Mouse (Mus musculus) heart, postnatal 36 days (tissue): ENCODE measurements around the gene Hoxc13. TPM values are rescaled to one million over a fixed set of nuclear protein-coding genes. Genes with fewer than 3 reads are reported as not detected.

Experiments used
- DNase-seq, 2 experiments: peaks; one replicate each; pipeline ENCODE4 v3.0.0; 2021 to 2022
- intact Hi-C: fragments of 180-260 bp; cut with DNase I; formaldehyde crosslinking; loops from one replicate; pipeline ENCODE4 v1.15.1; 2025
- total RNA-seq, 2 experiments: library from RNA; stranded (reverse); gene quantifications; 2 replicates each; pipeline ENCODE4 v1.2.3; 2021

The Hoxc13 gene
- total RNA-seq, 2 experiments from 2014 or later, result not detected

DNA sequence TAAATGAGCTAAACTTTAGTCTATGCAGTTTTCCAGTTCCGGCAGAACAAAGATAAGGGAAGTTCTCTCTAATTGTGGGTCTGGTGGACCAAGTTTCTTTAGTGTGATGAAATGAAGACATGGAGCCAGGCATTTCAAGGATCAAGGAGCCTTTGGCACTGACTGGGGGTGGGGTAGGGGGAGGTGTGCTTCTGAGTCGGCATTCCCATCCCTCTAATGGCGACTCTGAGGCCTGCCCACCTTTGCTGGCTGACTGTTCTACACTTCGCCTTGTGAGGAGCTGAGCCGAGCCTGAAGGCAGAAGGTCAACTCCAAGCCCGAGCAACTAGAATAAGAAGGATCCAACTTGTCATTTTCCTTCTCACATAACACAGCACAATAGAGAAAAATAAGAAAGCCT is 40.8 kb downstream of the Hoxc13 start:
- no peak for DNase-seq
- intact Hi-C loops, result loop anchor here (5.0 to 10.0 kb wide), 2 partner anchors 51 to 267 kb away; no protein-coding TSS in a partner anchor

DNA sequence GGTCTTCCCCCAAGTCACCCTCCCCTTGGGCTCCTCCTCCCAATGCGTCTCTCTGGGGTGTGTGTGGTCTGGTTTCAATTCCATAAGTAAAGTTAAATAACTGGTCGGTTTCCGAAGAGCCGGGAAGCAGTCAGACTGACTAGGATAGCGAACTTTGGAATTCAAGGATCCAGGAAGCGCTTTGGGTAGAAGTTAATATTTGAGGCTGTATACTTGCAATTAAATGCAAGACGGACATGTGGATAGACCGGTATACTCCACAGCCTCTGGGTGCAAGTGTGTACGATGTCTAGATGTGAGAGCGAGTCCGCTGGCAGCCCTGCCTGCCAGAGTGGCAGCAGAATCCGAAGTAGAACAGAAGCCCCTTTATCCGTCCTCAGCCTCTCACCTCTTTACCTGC is 41.6 kb downstream of the Hoxc13 start:
- DNase-seq, result no peak
- intact Hi-C loops, result loop anchor here (5.0 to 10.0 kb wide), 2 partner anchors 50 to 268 kb away; no protein-coding TSS in a partner anchor

DNA sequence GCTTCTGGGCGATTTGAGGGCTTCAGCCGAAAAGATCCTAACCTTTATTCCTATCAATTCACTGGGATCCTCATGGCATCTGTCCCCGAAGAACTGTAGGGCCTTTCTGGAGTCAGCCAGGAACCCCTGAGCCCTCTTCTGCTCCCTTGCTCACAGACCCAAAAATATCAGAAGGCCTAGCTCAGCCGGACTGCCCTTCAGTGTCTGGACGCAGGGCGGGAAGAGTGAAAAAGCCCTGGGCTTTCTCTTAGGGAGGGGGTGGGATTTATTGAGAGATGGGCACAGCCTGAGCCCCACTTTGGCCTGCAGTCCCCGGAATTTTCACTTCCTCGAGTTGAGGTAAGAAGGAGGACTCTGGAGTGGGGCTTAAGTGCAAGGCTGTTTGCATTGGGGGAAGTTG is 42.4 kb downstream of the Hoxc13 start:
- DNase-seq, result no peak

DNA sequence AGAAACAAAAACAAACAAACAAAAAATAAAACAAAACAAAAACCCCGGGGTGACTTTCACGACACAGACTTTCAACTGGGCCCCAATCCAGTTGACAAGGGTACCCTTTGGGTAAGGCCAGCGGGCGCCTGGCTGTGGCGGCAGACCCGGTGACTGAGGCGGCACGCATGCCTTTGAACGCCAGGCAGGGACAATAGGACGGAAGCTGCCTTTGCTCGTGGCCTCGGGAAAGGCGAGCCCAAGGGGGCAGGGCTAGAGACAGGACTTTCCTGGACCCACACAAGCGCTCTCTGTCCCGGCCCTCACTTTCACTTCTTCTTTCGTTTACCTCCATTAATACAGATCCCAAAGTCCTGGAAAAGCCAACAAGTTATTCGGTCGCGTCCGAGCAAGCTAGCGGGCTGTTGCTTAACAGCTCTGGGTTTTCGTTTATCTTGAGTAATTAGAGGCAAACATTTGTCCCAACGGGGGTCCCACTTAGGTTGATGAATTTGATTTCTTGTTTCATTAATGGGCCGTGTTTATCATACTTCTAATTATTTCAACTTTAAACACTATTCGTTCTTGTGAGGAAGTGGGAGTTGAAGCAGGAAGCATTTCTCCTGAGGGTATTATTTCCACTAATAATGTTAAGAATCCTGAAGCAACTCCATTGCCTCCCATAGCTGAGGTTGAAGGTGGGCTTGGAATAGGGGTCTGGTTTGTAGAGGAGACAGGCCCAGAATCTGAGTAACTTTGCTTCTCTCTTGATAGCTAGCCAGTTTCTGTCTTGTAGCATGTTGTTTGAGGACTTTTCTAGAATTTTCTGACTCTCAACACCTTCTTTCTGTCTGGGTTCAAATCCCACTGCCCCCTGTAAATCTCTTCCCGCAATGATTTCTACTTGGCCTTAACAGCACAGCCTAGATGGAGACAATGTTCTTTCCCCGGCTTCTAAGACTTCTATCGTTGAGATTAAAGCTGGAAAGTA is 43.1 kb downstream of the Hoxc13 start:
- intact Hi-C loops, result loop anchor here (5.0 to 10.0 kb wide), 2 partner anchors 48 to 269 kb away; no protein-coding TSS in a partner anchor
- no peak for DNase-seq

More for the DNA sequence above, 42.4 kb downstream of the Hoxc13 start:
- intact Hi-C loops, result loop anchor here (5.0 to 10.0 kb wide), 2 partner anchors 49 to 268 kb away; no protein-coding TSS in a partner anchor

DNA sequence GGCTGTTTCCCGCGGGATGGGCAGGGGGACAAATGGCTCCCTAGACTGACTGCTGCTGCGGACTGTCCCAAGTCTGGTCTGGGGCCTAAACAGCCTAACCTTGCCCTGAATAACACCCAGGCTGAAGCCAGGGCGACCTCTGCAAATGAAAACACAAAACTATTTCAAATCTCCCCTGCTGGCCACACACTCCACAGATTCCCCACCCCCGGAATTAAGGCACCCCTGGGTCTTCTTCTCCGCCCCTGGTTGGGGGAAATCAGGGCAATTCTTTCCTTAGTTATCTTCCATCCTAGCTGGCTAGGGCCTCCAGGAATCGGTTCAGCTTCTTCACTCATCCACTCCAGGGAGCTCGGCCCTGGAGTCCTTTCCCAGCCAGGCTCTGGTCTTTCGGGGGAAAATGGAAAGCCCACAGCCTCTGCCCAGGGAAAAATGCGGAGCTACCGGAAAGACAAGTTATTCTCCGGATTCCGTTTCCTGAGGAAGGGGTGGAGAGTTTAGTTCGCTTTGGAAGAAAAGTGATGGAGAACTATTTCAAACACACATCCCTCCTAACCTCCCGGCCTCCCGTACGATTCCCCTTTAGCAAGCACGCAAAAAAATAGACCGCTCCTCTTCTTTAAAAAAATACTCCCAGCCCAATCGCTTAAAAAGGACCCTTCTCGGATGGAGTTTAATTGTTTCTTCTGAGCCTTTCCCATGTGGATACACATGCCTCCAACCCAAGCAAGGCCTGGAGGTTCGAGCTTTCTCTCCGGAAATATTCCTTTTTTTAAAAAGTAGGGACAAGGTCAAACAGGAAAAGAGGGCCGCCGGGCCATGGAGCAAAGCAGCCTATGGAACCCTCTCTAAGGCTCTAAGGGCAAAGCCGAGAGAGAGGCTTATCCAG is 44.3 kb downstream of the Hoxc13 start:
- no peak for DNase-seq
- intact Hi-C loops, result loop anchor here (10.0 kb wide), 1 partner anchor 270 kb away; no protein-coding TSS in a partner anchor

DNA sequence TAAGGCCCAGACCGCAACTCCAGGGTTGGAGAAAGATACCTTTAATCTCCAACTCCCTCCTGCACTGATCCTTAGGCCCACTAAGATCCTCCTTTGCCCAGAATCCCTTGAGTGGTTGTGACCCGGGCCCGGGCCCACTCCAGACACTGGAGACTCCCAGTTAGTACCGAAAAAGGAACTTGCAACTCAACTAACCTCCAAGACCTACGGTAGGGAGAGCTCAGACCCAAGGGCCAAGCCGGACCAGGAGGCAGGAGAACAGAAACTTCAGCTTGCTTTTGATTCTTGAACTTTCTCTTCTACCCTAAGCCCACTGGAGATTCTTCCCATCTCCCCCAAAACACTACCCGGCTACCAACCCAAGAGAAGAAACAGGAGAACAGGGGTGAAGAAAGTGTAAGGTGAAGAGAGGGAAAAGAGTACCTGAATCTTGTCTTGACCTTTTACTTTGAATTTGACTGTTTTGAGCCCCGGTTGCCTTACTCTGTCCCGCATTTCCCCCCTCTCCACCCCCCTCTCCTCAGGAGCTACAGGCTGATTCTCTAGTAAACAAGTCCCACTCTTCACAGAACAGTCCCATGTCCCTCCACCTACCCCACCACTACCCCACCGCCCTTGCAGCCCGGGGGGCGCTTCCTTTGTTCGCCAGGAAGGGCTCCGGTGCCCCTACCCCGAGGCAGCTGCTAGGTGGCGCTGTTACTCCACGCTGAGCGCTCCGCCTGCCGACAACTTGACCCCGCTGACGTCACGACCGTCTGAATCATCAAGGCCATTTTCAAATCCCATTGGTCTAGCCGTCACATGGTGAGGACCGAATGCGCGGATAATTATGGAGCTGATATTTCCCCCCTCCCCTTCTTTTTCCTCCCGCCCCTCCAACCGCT is 45.2 kb downstream of the Hoxc13 start:
- intact Hi-C loops, result loop anchor here (10.0 kb wide), 1 partner anchor 271 kb away; no protein-coding TSS in a partner anchor
- DNase-seq, result peak in 1 of 2 experiments; percentile 44

DNA sequence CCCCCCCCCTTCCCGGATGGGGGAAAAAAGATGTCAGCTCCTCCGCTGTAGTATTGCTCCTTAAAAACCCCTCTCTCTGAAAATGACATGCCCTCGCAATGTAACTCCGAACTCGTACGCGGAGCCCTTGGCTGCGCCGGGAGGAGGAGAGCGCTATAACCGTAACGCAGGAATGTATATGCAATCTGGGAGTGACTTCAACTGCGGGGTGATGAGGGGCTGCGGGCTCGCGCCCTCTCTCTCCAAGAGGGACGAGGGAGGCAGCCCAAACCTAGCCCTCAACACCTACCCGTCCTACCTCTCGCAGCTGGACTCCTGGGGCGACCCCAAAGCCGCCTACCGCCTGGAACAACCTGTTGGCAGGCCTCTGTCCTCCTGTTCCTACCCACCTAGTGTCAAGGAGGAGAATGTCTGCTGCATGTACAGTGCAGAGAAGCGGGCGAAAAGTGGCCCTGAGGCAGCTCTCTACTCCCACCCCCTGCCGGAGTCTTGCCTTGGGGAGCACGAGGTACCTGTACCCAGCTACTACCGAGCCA is 45.9 kb downstream of the Hoxc13 start, which contains the start of gene Hoxc10:
Gene Hoxc10, plus strand, starts transcription at position 21 of the 536 bp plus-strand sequence.
- intact Hi-C loops, result loop anchor here (10.0 kb wide), 1 partner anchor 272 kb away; no protein-coding TSS in a partner anchor
- no peak for DNase-seq

DNA sequence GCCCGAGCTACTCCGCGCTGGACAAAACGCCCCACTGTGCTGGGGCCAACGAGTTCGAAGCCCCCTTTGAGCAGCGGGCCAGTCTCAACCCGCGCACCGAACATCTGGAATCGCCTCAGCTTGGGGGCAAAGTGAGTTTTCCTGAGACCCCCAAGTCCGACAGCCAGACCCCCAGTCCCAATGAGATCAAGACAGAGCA is 46.3 kb downstream of the Hoxc13 start, which contains the start of gene Hoxc5:
Gene Hoxc5, plus strand, starts transcription at position 132 of the 199 bp plus-strand sequence.
- DNase-seq, result no peak
- intact Hi-C loops, result loop anchor here (10.0 kb wide), 1 partner anchor 272 kb away; no protein-coding TSS in a partner anchor

DNA sequence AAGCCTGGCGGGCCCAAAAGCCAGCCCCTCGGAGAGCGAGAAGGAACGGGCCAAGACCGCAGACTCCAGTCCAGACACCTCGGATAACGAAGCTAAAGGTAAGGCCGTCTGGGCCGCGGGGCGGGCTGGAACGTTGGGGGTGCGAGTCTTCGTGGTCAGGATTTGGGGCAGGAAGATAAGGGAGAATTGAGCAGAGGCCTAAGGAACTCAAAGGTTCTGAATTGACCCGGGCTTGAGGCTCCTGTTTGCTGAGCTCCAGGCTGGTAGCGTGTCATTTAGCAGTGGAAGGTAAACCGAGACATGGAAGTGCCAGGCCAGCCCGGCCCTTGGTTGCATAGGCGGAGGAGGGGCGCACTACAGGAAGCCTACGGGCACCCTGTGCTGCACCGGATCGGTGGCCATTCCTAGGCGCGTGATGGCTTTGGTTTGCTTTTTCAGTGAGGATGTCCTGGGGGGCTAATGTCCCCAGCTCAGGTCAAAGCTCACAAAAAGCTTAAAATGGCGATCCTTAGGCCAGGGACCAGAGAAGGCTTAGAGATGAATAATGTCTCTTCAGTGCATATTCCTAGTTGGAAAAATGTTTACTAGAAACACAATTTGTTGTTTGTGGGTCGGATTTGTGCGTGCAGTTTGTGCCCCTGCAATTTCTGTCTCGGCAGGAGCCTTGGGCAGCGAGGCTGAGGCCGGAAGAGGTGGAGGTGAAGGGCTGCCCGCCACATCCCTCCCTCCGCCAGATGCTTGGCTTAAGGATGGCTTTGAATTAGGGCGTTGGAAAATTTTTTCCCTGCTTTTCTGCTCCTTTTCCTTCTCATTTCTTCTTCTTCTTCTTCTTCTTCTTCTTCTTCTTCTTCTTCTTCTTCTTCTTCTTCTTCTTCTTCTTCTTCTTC is 46.9 kb downstream of the Hoxc13 start:
- intact Hi-C loops, result loop anchor here (10.0 kb wide), 1 partner anchor 273 kb away; no protein-coding TSS in a partner anchor
- no peak for DNase-seq

DNA sequence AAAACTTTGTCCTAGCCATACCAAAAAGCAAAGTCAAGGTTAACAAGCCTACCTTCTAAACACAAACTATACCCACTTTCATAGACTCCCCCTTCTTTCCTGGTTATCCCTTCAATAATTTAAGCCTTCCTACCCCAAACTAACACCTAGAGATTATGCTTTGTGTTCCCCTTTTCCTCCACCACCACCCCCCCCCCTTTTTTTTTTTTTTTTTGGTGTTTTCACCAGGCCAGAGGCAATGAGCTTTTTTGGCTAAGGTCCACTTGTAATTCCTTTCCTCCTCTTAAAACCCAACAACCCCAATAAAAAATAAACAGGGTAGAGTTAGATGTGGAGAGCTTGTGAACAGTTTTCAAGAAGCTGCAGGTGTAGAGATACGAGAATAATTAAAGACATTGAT is 48.4 kb downstream of the Hoxc13 start:
- intact Hi-C loops, result loop anchor here (10.0 kb wide), 1 partner anchor 274 kb away; no protein-coding TSS in a partner anchor

DNA sequence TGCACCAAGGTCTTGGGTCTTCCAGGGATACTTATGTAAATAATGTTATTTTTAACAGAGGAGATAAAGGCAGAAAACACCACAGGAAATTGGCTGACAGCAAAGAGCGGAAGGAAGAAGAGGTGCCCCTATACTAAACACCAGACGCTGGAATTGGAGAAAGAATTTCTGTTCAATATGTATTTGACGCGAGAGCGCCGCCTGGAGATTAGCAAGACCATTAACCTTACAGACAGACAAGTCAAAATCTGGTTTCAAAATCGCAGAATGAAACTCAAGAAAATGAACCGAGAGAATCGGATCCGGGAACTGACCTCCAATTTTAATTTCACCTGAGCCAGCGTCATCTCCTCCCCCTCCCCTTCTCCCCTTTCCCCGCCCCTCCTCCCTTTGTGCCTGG is 49.8 kb downstream of the Hoxc13 start:
- intact Hi-C loops, result loop anchor here (5.0 kb wide), 1 partner anchor 208 kb away; no protein-coding TSS in a partner anchor

More for the DNA sequence above, 48.4 kb downstream of the Hoxc13 start:
- DNase-seq, result no peak

DNA sequence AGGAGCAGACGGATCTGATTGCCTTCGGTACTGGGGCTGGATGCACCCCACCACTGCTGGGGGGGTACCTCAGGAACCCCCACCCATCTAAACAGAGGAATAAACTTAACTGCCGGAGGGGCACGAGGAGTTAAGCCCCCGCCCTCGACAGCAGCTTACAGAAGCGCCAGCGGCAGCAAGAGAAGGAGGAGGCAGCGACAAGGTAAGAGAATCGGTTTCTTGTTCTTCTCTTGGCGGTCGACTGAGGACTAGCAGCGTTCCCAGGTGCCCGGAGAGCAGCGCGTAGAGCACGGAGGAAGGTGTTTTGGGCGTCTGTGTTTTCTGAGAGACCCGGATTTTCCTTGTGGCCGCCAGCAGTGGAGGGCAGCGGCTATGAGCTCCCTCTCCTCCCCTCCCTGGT is 51.4 kb downstream of the Hoxc13 start:
- intact Hi-C loops, result loop anchor here (5.0 kb wide), 1 partner anchor 210 kb away; no protein-coding TSS in a partner anchor
- no peak for DNase-seq

More for the DNA sequence above, 49.8 kb downstream of the Hoxc13 start:
- DNase-seq, result no peak

DNA sequence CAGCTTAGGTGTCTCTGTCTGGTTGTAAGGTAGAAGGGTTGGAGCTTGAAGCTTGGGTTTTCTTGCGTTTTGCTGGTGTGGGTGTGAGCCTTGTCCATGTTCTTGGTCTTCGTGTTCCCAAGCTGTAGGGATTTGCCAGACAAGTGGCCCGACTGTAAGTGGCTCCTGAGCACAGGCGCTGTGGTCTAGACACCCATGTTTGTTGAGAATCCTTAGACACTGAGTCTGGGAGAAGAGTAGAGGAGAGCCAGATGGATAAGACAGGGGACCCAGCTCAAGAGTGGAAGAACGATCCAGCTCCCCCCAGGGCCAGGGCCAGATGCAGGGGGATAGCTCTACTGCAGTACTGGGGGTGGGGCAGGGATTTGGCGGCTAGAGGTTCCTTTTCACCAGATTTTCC is 51.9 kb downstream of the Hoxc13 start:
- DNase-seq, result no peak
- intact Hi-C loops, result loop anchor here (5.0 kb wide), 1 partner anchor 210 kb away; no protein-coding TSS in a partner anchor

DNA sequence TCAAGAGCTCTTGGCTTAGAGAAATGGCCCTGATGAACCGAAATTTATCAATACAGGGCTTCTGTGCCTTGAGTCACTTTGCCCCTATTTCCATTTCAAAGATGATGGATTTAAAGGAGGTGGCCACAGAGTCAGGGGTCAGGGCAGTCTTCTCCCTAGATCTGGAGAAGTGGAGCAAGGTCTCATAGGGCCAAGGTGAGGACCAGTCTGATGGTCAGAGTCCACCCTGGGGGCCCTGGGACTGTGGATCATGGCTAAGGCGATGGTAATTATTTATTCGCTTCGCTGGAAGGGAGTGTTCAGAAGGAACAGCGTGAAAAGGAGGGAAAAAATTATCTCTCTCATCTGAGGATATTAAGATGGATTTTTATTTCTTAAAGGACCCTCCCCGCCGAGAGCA is 54.1 kb downstream of the Hoxc13 start:
- intact Hi-C loops, result no loop called here
- DNase-seq, result no peak

DNA sequence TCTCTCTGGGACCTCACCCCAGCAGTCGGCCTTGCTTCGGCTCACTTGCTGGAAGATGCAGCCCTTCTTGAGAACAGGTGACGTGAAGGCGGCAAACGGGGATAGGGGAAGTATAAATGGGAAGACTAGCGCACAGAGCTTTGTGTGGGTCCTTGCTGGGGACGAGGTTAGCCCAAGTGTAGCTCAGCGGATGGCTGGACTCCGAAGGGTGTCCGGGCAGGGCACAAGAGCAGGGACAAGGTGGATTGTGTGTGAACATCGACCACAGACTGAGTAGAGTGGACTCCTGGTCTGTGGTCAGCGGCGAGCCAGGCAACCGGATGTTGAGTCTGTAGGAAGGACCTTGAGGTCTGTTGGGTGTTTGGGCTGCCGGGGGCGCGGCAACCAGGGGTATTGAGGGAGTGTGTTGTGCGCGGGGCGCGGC is 54.8 kb downstream of the Hoxc13 start:
- intact Hi-C loops, result no loop called here
- DNase-seq, result no peak

DNA sequence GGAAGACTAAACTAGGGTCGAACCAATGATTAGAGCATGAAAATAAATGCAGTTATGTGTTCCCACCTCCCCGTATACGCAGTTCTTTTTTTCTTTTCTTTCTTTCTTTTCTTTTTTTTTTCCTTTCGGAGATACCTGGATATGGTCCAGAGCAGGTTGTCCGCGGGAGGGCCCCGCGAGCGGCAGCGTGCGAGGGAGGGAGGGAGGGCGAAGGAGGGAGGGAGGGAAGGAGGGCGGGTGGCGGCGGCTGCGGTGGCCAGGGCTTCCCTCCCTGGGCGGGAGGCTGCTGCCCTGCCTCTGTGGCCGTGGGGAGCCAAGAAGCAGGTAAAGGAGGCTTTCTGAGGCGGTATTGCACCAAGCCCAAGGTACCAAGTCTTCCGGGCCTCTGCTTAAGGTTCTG is 55.3 kb downstream of the Hoxc13 start, which contains the start of gene Hoxc9:
Gene Hoxc9, plus strand, starts transcription at position 269 of the 400 bp plus-strand sequence.
- no peak for DNase-seq
- intact Hi-C loops, result no loop called here

DNA sequence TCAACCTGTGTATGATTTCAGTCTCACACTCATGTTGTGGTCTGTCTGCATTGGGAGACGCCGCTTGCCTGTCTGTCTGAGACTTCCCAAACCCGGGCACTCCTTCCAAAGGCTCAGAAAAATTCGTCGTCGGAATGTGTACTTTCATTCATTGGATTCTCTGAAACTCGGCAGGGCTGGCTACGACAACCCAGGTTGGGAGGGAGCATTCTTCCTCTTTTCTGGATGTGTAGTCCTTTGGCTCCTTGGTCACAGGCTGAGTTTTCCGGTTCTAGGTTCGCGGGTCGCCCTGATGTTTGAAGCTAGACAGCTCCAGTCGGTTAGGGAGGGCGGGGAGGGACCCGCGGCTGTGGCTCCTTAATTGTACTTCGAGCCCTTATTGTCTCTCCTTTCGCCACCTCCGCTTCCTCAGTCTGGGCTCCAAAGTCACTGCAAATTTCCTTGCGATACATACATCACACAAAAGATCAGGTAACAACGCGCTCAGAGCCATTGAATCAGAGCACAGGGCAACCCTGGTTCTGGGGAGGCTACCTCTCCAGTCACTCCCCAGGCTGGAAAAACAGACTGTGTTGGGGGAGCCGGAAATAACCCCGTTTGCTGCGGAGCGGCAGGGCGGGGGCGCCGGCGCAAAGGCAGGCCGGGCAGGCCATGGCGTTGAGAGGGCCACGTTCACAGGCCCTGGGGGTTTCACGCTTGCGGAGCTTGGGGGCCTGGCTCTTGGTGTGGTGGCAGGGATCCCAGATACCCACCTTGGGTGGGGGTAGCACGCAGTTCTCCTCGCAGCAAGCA is 55.9 kb downstream of the Hoxc13 start:
- no peak for DNase-seq
- intact Hi-C loops, result no loop called here
